Mouse (Mus musculus): ENCODE results near the gene Muc3a. TPM values are rescaled to one million over a fixed set of nuclear protein-coding genes. Genes with fewer than 3 reads are reported as not detected.

Muc3a gene
- 2.6 and 4.0 TPM in 2 replicates for polyA plus RNA-seq (2012; rRNA removed)

DNA sequence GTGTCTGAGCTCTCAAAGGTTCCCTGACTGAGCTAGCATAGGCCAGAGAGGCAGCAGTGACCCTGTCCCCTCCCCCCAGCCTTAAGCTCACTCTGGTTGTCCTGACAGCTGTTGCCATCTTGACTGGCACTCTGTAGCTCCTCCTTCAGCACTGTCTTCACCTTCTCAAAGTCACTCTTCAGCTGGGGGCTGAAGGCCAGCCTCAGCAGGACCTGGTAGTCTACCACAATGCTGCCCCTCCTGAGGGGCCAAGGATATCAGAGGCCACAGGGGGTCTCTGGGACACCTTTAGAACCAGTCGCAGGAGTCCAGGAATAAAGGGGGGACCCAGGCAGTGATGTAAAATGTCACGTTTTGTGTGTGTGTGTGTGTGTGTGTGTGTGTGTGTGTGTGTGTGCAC lies at the start of gene Muc3a:
Gene Muc3a (minus strand): TSS at position 101 of the 400 bp plus-strand sequence.
- 88% methylated on average over 2 of the region's 2 CpGs for WGBS
- Histone ChIP-seq H3K27ac (ENCODE audit: insufficient read depth, low read length) (no peak within 1 kb of the TSS), H3K4me1 (ENCODE audit: control insufficient read depth, insufficient read depth, insufficient read length) (no peaks in the 10 kb centered on the region; the same call in 1 of the 2 replicates), H3K36me3 (ENCODE audit: control insufficient read depth, insufficient read depth, low read length) (no peaks in the 10 kb centered on the region), H3K4me3 (ENCODE audit: extremely low read depth, insufficient read depth, insufficient read length) (no peak within 1 kb of the TSS), H3K27me3 (ENCODE audit: control insufficient read depth, insufficient read depth, low read length) (no peaks in the 10 kb centered on the region)
- no peak for DNase-seq (ENCODE audit: low read depth in 1 of 2, low spot score in 2 of 2)
- TF ChIP-seq POLR2A (IDR thresholded peaks at IDR 0.05; ENCODE audit: low read depth, low read length) (no peak), CTCF (IDR thresholded peaks at IDR 0.05; ENCODE audit: extremely low read depth, insufficient read depth, insufficient read length, insufficient replicate concordance) (no peak)

DNA sequence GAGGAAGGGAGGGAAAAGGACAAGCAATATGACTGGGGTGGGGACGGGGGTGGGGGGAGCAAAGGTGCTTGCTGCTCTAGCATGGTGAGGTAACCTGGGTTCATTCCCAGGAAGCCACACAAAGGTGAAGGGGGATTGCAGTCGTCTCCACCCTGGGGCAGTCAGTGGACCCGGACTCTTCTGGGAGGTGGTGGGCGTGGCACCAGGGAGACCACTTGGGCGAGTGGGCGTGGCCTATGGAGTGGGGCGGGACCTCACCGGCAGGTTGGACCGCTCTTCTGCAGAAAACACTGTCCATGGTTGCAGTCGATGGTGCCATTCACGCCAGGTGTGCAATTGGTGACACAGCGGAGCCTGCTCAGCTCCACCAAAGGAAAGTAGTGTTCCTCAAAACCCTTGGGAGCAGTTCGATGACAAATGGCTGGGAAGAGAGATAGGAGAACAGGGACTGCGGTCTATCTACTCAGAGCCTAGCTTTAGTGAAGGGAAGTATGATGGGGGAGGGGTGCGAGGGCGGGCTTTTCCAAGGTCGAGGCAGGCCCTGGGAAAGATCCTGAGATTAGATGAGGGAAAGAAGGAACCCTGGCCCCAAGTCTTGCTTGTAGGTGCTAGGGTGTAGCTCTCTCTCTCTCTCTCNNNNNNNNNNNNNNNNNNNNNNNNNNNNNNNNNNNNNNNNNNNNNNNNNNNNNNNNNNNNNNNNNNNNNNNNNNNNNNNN lies 917 bp downstream of the Muc3a start:
- no peak overlapping the region for H3K27ac ChIP-seq (ENCODE audit: insufficient read depth, low read length)
- TF ChIP-seq CTCF (IDR thresholded peaks at IDR 0.05; ENCODE audit: extremely low read depth, insufficient read depth, insufficient read length, insufficient replicate concordance) (no peak), POLR2A (IDR thresholded peaks at IDR 0.05; ENCODE audit: low read depth, low read length) (no peak)
- WGBS: 43% methylated on average over 17 of the region's 17 CpGs
- H3K4me3 ChIP-seq (ENCODE audit: extremely low read depth, insufficient read depth, insufficient read length): no peak overlapping the region
- H3K4me1 ChIP-seq (ENCODE audit: control insufficient read depth, insufficient read depth, insufficient read length): no peaks in the 10 kb centered on the region; the same call in 1 of the 2 replicates
- H3K27me3 ChIP-seq (ENCODE audit: control insufficient read depth, insufficient read depth, low read length): no peaks in the 10 kb centered on the region
- DNase-seq (ENCODE audit: low read depth in 1 of 2, low spot score in 2 of 2): no peak
- H3K36me3 ChIP-seq (ENCODE audit: control insufficient read depth, insufficient read depth, low read length): no peaks in the 10 kb centered on the region

DNA sequence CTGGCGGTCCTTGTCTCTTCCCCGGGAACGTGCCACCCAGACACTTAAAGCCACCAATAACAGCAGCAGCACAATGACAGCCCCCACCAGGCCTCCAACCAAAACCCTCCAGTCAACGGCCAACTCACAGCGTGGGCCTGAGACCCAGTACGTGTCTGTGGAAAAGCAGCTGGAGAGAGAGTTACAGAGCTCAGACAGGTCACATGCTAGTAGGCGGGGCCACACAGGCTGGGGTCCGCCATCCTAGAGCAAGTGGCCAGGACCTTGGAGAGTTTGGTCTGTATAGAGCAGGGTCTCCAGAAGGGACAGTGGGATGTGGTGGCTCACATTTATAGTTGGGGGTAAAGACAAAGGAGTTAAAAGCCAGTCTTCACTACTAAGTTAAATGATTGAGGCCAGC lies 1.5 kb downstream of the Muc3a start:
- no peaks in the 10 kb centered on the region; the same call in 1 of the 2 replicates for H3K4me1 ChIP-seq (ENCODE audit: control insufficient read depth, insufficient read depth, insufficient read length)
- 83% methylated on average over 8 of the region's 8 CpGs for WGBS
- H3K4me3 ChIP-seq (ENCODE audit: extremely low read depth, insufficient read depth, insufficient read length): no peak overlapping the region
- no peak for TF ChIP-seq POLR2A (IDR thresholded peaks at IDR 0.05; ENCODE audit: low read depth, low read length)
- no peak for TF ChIP-seq CTCF (IDR thresholded peaks at IDR 0.05; ENCODE audit: extremely low read depth, insufficient read depth, insufficient read length, insufficient replicate concordance)
- DNase-seq (ENCODE audit: low read depth in 1 of 2, low spot score in 2 of 2): no peak
- no peak overlapping the region for H3K27ac ChIP-seq (ENCODE audit: insufficient read depth, low read length)
- no peaks in the 10 kb centered on the region for H3K36me3 ChIP-seq (ENCODE audit: control insufficient read depth, insufficient read depth, low read length)
- no peaks in the 10 kb centered on the region for H3K27me3 ChIP-seq (ENCODE audit: control insufficient read depth, insufficient read depth, low read length)

DNA sequence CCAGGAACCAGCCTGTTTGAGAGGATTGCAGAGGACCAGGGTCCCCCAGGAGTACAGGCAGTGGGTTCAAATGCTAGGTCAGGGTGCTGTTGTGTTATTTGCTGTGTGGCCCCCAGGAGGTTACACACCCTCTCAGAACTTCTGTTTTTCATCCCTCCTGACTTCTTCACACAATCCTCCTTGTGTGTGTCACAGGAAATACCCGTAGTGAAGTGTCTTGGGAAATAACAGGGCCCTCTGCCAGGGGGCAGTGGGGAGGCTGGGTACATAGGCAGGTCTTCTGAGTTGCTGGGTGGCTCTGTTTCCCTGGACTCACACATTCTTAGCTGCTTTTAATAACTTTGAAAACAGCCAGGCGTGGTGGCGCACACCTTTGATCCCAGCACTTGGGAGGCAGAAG lies 6.9 kb downstream of the Muc3a start:
- no peak for DNase-seq (ENCODE audit: low read depth in 1 of 2, low spot score in 2 of 2)
- TF ChIP-seq CTCF (IDR thresholded peaks at IDR 0.05; ENCODE audit: extremely low read depth, insufficient read depth, insufficient read length, insufficient replicate concordance): no peak
- no peak for TF ChIP-seq POLR2A (IDR thresholded peaks at IDR 0.05; ENCODE audit: low read depth, low read length)
- Histone ChIP-seq H3K4me1 (ENCODE audit: control insufficient read depth, insufficient read depth, insufficient read length) (no peaks in the 10 kb centered on the region), H3K4me3 (ENCODE audit: extremely low read depth, insufficient read depth, insufficient read length) (no peak overlapping the region), H3K27me3 (ENCODE audit: control insufficient read depth, insufficient read depth, low read length) (no peaks in the 10 kb centered on the region), H3K36me3 (ENCODE audit: control insufficient read depth, insufficient read depth, low read length) (no peaks in the 10 kb centered on the region), H3K27ac (ENCODE audit: insufficient read depth, low read length) (no peak overlapping the region)
- WGBS: 64% methylated on average over 3 of the region's 3 CpGs

DNA sequence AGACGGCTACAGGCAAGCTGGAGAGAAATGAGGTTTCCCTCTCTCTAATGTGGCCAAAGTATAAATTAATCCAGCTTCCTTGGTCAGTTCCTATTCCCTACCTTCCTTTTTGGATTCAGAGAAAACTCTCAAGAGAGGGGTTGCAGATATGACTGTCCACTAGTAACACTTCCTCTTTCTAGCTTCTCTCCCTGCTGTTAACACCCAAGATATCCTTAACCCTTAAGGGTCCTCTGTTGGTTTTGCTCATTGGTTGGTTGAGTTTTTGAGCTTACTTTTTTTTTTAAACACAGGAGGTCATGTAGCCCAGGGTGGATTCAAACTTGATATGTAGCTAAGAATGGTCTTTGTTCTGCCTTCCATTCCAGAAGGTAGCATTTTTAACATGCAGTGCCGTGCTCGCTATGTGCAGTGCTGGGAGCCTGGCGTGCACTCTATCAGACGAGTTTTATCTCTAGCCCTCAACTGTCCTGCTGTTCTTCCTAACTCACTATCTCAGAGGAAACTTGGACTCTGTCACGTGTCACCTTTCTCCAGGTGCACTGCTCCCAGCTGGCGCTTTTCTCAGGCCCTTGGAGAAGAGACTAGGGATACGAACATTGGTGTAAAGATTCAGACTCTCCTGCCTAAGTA lies 17.6 kb downstream of the Muc3a start:
- H3K4me3 ChIP-seq (ENCODE audit: extremely low read depth, insufficient read depth, insufficient read length): no peak overlapping the region
- no peak overlapping the region for H3K27ac ChIP-seq (ENCODE audit: insufficient read depth, low read length)
- no peak for DNase-seq (ENCODE audit: low read depth in 1 of 2, low spot score in 2 of 2)
- H3K27me3 ChIP-seq (ENCODE audit: control insufficient read depth, insufficient read depth, low read length): no peaks in the 10 kb centered on the region; the same call in 1 of the 2 replicates
- H3K36me3 ChIP-seq (ENCODE audit: control insufficient read depth, insufficient read depth, low read length): no peaks in the 10 kb centered on the region
- TF ChIP-seq CTCF (IDR thresholded peaks at IDR 0.05; ENCODE audit: extremely low read depth, insufficient read depth, insufficient read length, insufficient replicate concordance) (no peak), POLR2A (IDR thresholded peaks at IDR 0.05; ENCODE audit: low read depth, low read length) (no peak)
- no peaks in the 10 kb centered on the region; the same call in 1 of the 2 replicates for H3K4me1 ChIP-seq (ENCODE audit: control insufficient read depth, insufficient read depth, insufficient read length)
- 75% methylated on average over 8 of the region's 8 CpGs for WGBS

DNA sequence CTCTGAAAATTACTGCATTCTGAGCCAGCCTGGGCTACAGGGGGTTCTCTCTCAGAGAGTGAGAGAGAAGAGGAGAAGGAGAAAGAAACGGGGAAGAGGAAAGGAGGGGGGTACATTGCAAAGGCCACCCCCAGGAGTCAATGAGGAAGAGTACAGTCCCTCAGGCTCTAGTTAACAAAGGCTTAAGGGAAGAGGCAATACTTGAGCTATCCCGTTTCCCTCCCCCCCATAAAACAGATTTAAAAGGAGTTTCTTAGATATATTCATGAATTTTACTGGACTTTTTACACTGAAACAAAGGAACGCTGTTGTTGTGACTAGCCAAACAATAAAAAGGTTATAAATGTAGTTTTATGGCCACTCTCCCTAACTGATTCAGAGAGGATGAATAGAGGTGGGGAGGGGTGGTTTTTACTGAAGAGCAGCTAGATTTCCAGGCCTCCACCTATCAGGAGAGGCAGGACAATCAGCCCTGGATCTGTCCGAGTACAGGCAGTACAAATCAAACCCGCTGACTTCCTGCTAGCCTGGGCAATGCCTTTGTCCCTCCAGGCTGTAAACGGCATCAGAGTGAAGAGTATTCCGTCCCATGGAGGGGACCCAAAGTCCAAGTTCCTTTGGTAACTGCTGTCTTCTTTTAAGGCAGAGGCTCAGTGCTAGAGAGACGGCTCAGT lies 18.8 kb downstream of the Muc3a start:
- no peak overlapping the region for H3K4me3 ChIP-seq (ENCODE audit: extremely low read depth, insufficient read depth, insufficient read length)
- WGBS: 80% methylated on average over 8 of the region's 8 CpGs
- H3K27ac ChIP-seq (ENCODE audit: insufficient read depth, low read length): no peak overlapping the region
- TF ChIP-seq POLR2A (IDR thresholded peaks at IDR 0.05; ENCODE audit: low read depth, low read length) (no peak), CTCF (IDR thresholded peaks at IDR 0.05; ENCODE audit: extremely low read depth, insufficient read depth, insufficient read length, insufficient replicate concordance) (no peak)
- no peaks in the 10 kb centered on the region for H3K36me3 ChIP-seq (ENCODE audit: control insufficient read depth, insufficient read depth, low read length)
- H3K4me1 ChIP-seq (ENCODE audit: control insufficient read depth, insufficient read depth, insufficient read length): peaks cover 3% of the 10 kb centered on the region
- peaks cover 3% of the 10 kb centered on the region for H3K27me3 ChIP-seq (ENCODE audit: control insufficient read depth, insufficient read depth, low read length)
- no peak for DNase-seq (ENCODE audit: low read depth in 1 of 2, low spot score in 2 of 2)

Data from spleen, adult 2 months (tissue).